Mouse (Mus musculus) midbrain, postnatal 0 days (tissue): ENCODE measurements at regions not wholly inside any gene's neighbourhood (a gene's known extent, or its start where the extent isn't known, plus 50 kb on each side); places are given as distances from the start of the nearest gene placed in this dataset.

Experiments used
- ATAC-seq: fragments of 200-750 bp; cut with Nextera tagmentation; 2 replicates; pipeline ENCODE4 v1.8.0; 2017; ENCODE audit warnings: moderate number of reproducible peaks, mild to moderate bottlenecking, moderate TSS enrichment, moderate library complexity; ENCODE audit not compliant: low FRiP score
- DNase-seq: peaks from one replicate; pipeline ENCODE4 v3.0.0-alpha.2; 2015; ENCODE audit warnings: low spot score
- H3K27ac ChIP-seq: fragments of 300-500 bp; sonication (generic); 2 replicates; pipeline ENCODE4 v1.5.1; 2014; ENCODE audit warnings: low read depth, mild to moderate bottlenecking, low read length, mixed read lengths
- H3K27me3 ChIP-seq: fragments of 300-500 bp; sonication (generic); 2 replicates; pipeline ENCODE4 v1.6.1; 2014; ENCODE audit warnings: low read length, control low read depth, mixed read lengths; ENCODE audit not compliant: insufficient read depth
- H3K36me3 ChIP-seq: fragments of 300-500 bp; sonication (generic); 2 replicates; pipeline ENCODE4 v1.6.1; 2014; ENCODE audit warnings: low read length, control low read depth, mixed read lengths; ENCODE audit not compliant: insufficient read depth
- H3K4me1 ChIP-seq: fragments of 300-500 bp; sonication (generic); 2 replicates; pipeline ENCODE4 v1.6.1; 2014; ENCODE audit warnings: mild to moderate bottlenecking, control low read depth, antibody characterized with exemption, low read length, mixed read lengths; ENCODE audit not compliant: insufficient read depth
- H3K4me2 ChIP-seq: fragments of 300-500 bp; sonication (generic); 2 replicates; pipeline ENCODE4 v1.6.1; 2014; ENCODE audit warnings: low read depth, mild to moderate bottlenecking, low read length, mixed read lengths; ENCODE audit not compliant: poor library complexity, severe bottlenecking
- H3K4me3 ChIP-seq: fragments of 300-500 bp; sonication (generic); 2 replicates; pipeline ENCODE4 v1.5.1; 2014; ENCODE audit warnings: low read depth, mild to moderate bottlenecking, low read length, moderate library complexity
- H3K9ac ChIP-seq: fragments of 300-500 bp; sonication (generic); replicated peaks from 2 replicates; pipeline ENCODE4 v1.6.1; 2014; ENCODE audit warnings: mild to moderate bottlenecking, low read length, moderate library complexity, mixed read lengths; ENCODE audit not compliant: poor library complexity, severe bottlenecking
- H3K9me3 ChIP-seq: fragments of 300-500 bp; sonication (generic); 2 replicates; pipeline ENCODE4 v1.6.1; 2016; ENCODE audit warnings: low read length, control low read depth
- CTCF ChIP-seq: IDR thresholded peaks from 2 replicates; pipeline ENCODE4 v1.5.1; 2016; ENCODE audit warnings: antibody characterized with exemption, mild to moderate bottlenecking
- WGBS: fragments of 180-500 bp; shearing (Covaris S2); extraction: QIAGEN DNeasy Blood & Tissue Kit; methylation state at CpG from one replicate; pipeline ENCODE4 v1.1.7; 2014; 5-methylcytosine and 5-hydroxymethylcytosine counted together

DNA sequence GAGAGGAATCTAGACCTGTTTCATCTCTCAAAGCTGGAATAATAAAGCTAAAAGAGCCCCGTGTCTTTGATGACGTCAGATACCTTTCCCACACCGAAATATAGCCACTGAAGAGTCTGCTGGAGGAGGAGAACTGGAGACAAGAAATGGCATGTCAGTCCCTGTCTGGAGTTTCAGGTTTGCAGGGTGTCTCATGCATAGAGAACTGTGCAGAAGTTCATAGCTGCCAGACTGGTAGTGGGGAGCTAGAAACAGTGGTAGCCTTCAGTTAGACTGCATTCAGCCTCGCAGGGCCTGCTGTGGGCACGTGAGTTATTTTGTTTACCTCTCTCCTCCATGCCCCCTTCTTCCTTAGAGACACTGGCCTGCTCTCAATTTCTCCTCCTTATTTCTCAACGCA is 127.5 kb upstream of the Irx4 start:
- H3K9ac ChIP-seq = no peak overlapping the region
- H3K27ac ChIP-seq = no peak overlapping the region
- no peaks in the 10 kb centered on the region for H3K4me1 ChIP-seq
- no peak for ATAC-seq
- no peak overlapping the region for H3K4me3 ChIP-seq
- no peak for DNase-seq
- no peak for TF ChIP-seq CTCF
- WGBS = 81% methylated on average over 6 of the region's 6 CpGs
- no peaks in the 10 kb centered on the region for H3K9me3 ChIP-seq
- no peak overlapping the region for H3K4me2 ChIP-seq
- no peaks in the 10 kb centered on the region for H3K27me3 ChIP-seq
- no peaks in the 10 kb centered on the region for H3K36me3 ChIP-seq

DNA sequence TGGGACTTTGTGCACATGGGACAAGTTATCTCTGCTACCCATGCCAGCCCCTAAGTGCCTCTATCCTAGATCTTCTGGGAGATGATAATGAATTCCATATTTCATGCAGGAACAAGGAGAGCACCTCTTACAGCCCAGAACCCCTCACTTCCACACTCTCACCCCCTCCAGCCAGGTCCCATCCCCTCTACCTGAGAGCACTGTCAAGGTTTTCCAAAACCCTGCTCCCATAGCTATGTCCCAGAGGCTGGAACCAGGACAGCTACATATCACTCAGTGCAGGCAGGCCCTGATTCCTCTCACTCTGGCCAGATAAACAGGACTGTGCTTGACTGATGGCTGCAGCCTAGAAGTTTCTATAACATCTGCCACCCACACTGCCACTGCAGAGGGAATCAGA is 125.3 kb upstream of the Irx4 start:
- Histone ChIP-seq H3K4me2 (no peak overlapping the region), H3K27ac (no peak overlapping the region), H3K27me3 (no peaks in the 10 kb centered on the region), H3K36me3 (no peaks in the 10 kb centered on the region), H3K9ac (no peak overlapping the region), H3K4me1 (no peaks in the 10 kb centered on the region), H3K9me3 (no peaks in the 10 kb centered on the region), H3K4me3 (no peak overlapping the region)
- ATAC-seq = no peak
- no peak for DNase-seq
- no peak for TF ChIP-seq CTCF

DNA sequence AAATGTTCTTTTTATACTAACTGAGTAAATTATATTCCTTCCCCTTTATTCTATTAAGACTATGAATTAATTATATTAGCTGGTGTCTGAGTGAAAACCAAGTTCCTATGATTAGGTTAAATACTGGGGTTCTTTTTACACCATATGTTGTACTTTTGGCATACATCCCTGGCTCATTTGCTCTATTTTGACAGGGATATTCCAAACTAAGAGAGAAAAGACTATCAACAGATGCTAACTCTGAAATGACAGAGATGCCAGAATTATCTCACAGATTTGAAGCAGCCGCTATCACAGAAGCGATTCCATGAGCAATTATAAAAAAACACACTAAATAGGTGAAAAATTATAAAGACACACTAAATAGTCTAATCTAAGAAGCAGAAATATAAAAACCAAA is 119.0 kb upstream of the Irx4 start:
- H3K4me3 ChIP-seq = no peak overlapping the region
- ATAC-seq = no peak

DNA sequence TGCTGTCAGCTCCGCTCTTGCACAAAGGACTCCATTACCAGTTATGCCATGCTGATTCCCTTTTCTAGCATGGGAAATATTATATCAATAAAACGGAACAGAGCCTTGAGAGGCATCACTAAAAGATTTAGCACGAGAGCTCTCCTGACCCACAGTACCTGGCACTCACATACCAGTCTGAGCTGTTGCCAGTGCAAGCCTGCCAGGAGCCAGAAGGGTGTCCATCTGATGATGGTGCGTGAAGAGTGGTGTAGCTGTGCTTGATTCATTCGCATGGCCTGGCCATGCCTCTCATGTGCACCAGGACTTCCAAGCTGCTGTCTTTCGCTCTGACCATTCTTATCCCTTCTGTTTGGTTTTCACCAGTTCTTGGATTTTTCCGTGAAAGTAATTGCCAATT is 102.3 kb upstream of the Irx4 start:
- DNase-seq = peak; percentile 17
- H3K36me3 ChIP-seq = no peaks in the 10 kb centered on the region
- no peak overlapping the region for H3K4me2 ChIP-seq
- no peaks in the 10 kb centered on the region; the same call in 1 of the 2 replicates for H3K27me3 ChIP-seq
- peaks cover 6% of the 10 kb centered on the region; the same call in 1 of the 2 replicates for H3K4me1 ChIP-seq
- WGBS = 87% methylated on average over 7 of the region's 7 CpGs
- H3K4me3 ChIP-seq = no peak overlapping the region
- no peak overlapping the region for H3K9ac ChIP-seq
- no peak for TF ChIP-seq CTCF
- H3K9me3 ChIP-seq = no peaks in the 10 kb centered on the region
- no peak overlapping the region for H3K27ac ChIP-seq
- ATAC-seq = no peak

More for the DNA sequence above, 119.0 kb upstream of the Irx4 start:
- no peak overlapping the region for H3K4me2 ChIP-seq
- H3K9ac ChIP-seq = no peak overlapping the region
- H3K4me1 ChIP-seq = no peaks in the 10 kb centered on the region
- no peak for DNase-seq
- no peaks in the 10 kb centered on the region for H3K36me3 ChIP-seq
- H3K9me3 ChIP-seq = no peaks in the 10 kb centered on the region
- no peak overlapping the region for H3K27ac ChIP-seq
- TF ChIP-seq CTCF = no peak
- H3K27me3 ChIP-seq = no peaks in the 10 kb centered on the region
- WGBS = 95% methylated on average over 2 of the region's 2 CpGs

DNA sequence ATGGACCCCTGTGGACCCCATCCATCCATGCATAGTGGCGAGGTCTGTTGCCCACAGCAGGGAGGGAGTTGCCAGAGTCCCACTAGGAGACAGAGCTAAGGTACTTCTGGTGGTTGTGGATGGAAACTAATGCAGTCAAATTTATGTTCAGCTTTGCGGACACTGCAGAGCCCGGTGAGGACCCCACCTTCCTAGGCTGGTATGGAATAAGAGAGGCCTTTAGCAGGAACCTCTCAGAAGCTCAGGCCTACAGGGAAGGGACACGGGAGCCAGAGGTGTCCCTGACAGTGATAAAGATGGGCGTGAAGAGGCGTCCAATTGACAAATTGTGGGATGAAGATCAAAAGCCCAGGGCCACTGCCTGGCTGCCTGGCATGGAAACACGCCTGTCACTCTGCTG is 100.8 kb upstream of the Irx4 start:
- H3K27ac ChIP-seq = no peak overlapping the region
- no peak overlapping the region for H3K9ac ChIP-seq
- no peaks in the 10 kb centered on the region for H3K9me3 ChIP-seq
- H3K4me1 ChIP-seq = peaks cover 6% of the 10 kb centered on the region; the same call in 1 of the 2 replicates
- H3K4me3 ChIP-seq = no peak overlapping the region
- no peaks in the 10 kb centered on the region for H3K36me3 ChIP-seq
- no peak for DNase-seq
- peak overlapping the region; percentile 55 for H3K4me2 ChIP-seq
- no peak for TF ChIP-seq CTCF
- no peaks in the 10 kb centered on the region for H3K27me3 ChIP-seq
- peak; percentile 1; the same call in 1 of the 2 replicates for ATAC-seq
- 40% methylated on average over 7 of the region's 7 CpGs for WGBS

DNA sequence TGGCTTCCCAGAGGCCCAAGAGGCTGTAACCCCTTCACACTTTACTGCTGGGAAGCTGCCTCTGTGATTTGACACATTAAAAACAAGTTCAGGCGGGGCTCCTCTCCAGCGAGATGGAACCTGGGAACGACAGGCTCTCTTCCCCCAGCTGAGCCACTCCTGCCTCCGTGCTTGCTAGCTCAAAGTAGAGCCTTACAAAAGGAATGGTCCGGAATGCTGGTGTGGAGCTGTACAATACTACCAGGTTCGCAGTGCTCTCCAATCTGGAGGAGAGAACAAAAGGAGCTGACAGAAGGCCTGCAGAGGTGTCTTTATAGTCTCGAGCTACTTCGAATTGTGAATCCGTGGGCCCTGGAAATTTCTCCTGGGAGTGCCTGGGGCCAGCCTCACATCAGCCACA is 100.4 kb upstream of the Irx4 start:
- WGBS = 5% methylated on average over 9 of the region's 9 CpGs
- H3K36me3 ChIP-seq = no peaks in the 10 kb centered on the region

More for the DNA sequence above, 100.4 kb upstream of the Irx4 start:
- no peak for TF ChIP-seq CTCF
- H3K4me2 ChIP-seq = peak overlapping the region; percentile 55
- peak overlapping the region; percentile 60 for H3K9ac ChIP-seq
- H3K4me3 ChIP-seq = peak overlapping the region; percentile 30
- peaks cover 6% of the 10 kb centered on the region; the same call in 1 of the 2 replicates for H3K4me1 ChIP-seq
- peak; percentile 56 for ATAC-seq
- no peak overlapping the region for H3K27ac ChIP-seq
- no peaks in the 10 kb centered on the region for H3K9me3 ChIP-seq
- H3K27me3 ChIP-seq = no peaks in the 10 kb centered on the region
- peak; percentile 11 for DNase-seq
